Mouse (Mus musculus) myocyte (in vitro differentiated cells): ENCODE data around the gene Mthfd1.

Experiments
- E2F4 ChIP-seq: IDR thresholded peaks from one replicate; pipeline ENCODE4 v1.6.1; 2011; ENCODE audit warnings: mild to moderate bottlenecking, control low read depth, moderate library complexity; ENCODE audit not compliant: insufficient read depth
- MYOG ChIP-seq, 3 experiments: IDR thresholded peaks; one replicate each; pipeline ENCODE4 v1.6.1; 2011; ENCODE audit warnings: control low read depth in 2 of 3, low read depth in 2 of 3, mild to moderate bottlenecking in 2 of 3; ENCODE audit not compliant: insufficient read length in 2 of 3, control insufficient read depth in 1 of 3, insufficient read depth in 1 of 3
- POLR2A ChIP-seq: IDR thresholded peaks from one replicate; pipeline ENCODE4 v1.6.1; 2011; ENCODE audit warnings: low read depth, mild to moderate bottlenecking, control low read depth, moderate library complexity; ENCODE audit not compliant: insufficient read length
- POLR2AphosphoS2 ChIP-seq: IDR thresholded peaks from one replicate; pipeline ENCODE4 v1.6.1; 2011; ENCODE audit warnings: low read depth, control low read depth; ENCODE audit not compliant: insufficient read length
- REST ChIP-seq: IDR thresholded peaks from one replicate; pipeline ENCODE4 v1.6.1; 2011; ENCODE audit warnings: mild to moderate bottlenecking, control low read depth, moderate library complexity; ENCODE audit not compliant: insufficient read depth, insufficient read length

DNA sequence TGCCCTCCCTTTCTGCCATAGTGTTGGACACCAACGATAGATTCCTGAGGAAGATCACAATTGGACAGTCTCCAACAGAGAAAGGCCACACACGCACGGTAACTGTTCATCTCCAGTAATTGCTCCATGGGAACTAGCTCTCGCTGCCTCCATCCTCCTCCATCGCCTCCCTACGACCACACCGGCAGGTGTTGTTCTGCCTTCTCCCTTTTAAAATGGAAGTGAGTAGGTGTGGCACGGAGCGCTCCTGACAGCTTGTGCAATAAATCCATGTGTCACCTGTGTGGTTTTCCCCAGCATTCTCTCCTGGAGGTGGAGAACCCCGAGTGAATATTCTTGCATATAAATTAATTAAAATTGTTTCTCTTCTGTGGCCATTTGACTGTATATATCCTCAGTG is 45.3 kb downstream of the Mthfd1 start:
- no peak for TF ChIP-seq POLR2A
- TF ChIP-seq MYOG (IDR thresholded peaks at IDR 0.05; ENCODE audit: control insufficient read depth in 1 of 3, insufficient read depth in 1 of 3, insufficient read length in 2 of 3, low read depth in 2 of 3), result no peak
- TF ChIP-seq E2F4, result no peak
- TF ChIP-seq REST, result no peak
- TF ChIP-seq POLR2AphosphoS2, result no peak
